Mouse (Mus musculus) kidney, postnatal 0 days (tissue): ENCODE results near the gene Macrod1. TPM values are rescaled to one million over a fixed set of nuclear protein-coding genes. Genes with fewer than 3 reads are reported as not detected.

Source experiments
- ATAC-seq: fragments of 200-750 bp; cut with Nextera tagmentation; replicated peaks from 2 replicates; pipeline ENCODE4 v1.8.0; 2017; ENCODE audit warnings: low read depth, moderate number of reproducible peaks, moderate TSS enrichment, moderate library complexity; ENCODE audit not compliant: low FRiP score
- DNase-seq: peaks from one replicate; pipeline ENCODE4 v3.0.0-alpha.2; 2016; ENCODE audit warnings: low spot score
- H3K27ac ChIP-seq: fragments of 300-500 bp; sonication (generic); 2 replicates; pipeline ENCODE4 v1.5.1; 2014; ENCODE audit warnings: mild to moderate bottlenecking
- H3K27me3 ChIP-seq: fragments of 300-500 bp; sonication (generic); 2 replicates; pipeline ENCODE4 v1.6.1; 2014; ENCODE audit warnings: low read length, mixed read lengths; ENCODE audit not compliant: insufficient read depth
- H3K36me3 ChIP-seq: fragments of 300-500 bp; sonication (generic); 2 replicates; pipeline ENCODE4 v1.6.1; 2014; ENCODE audit warnings: low read length, mixed read lengths; ENCODE audit not compliant: insufficient read depth
- H3K4me1 ChIP-seq: fragments of 300-500 bp; sonication (generic); replicated peaks from 2 replicates; pipeline ENCODE4 v1.6.1; 2014; ENCODE audit warnings: antibody characterized with exemption, low read length, mixed read lengths; ENCODE audit not compliant: insufficient read depth
- H3K4me2 ChIP-seq: fragments of 300-500 bp; sonication (generic); 2 replicates; pipeline ENCODE4 v1.6.1; 2014; ENCODE audit warnings: mild to moderate bottlenecking, low read length, moderate library complexity, mixed read lengths
- H3K4me3 ChIP-seq: fragments of 300-500 bp; sonication (generic); replicated peaks from 2 replicates; pipeline ENCODE4 v1.5.1; 2014; ENCODE audit warnings: low read depth, low read length
- H3K9ac ChIP-seq: fragments of 300-500 bp; sonication (generic); 2 replicates; pipeline ENCODE4 v1.6.1; 2014; ENCODE audit warnings: low read depth, low read length
- H3K9me3 ChIP-seq: fragments of 300-500 bp; sonication (generic); replicated peaks from 2 replicates; pipeline ENCODE4 v1.6.1; 2016; ENCODE audit warnings: low read length, inconsistent platforms, mixed read lengths
- CTCF ChIP-seq: IDR thresholded peaks from 2 replicates; pipeline ENCODE4 v1.5.1; 2016; ENCODE audit warnings: antibody characterized with exemption, low read depth, mild to moderate bottlenecking, moderate library complexity
- WGBS: fragments of 180-500 bp; shearing (Covaris S2); extraction: QIAGEN DNeasy Blood & Tissue Kit; methylation state at CpG from one replicate; pipeline ENCODE4 v1.1.7; 2014; 5-methylcytosine and 5-hydroxymethylcytosine counted together
- polyA plus RNA-seq: library from polyadenylated mRNA; unstranded; fragments of >200 nt; fragmentation: Nextera tagmentation; extraction: Ambion mirVana; gene quantifications from 2 replicates; pipeline ENCODE4 v1.2.1, GENCODE M21; 2015

Gene Macrod1
- polyA plus RNA-seq, 1 experiment from 2014 or later = 35.5 TPM

- H3K27me3 ChIP-seq = no peaks in the 10 kb centered on the region
- DNase-seq (no peak), ATAC-seq (no peak)
- WGBS = 28% methylated on average over 14 of the region's 14 CpGs
- TF ChIP-seq CTCF = no peak
- H3K4me1 ChIP-seq = peaks cover 32% of the 10 kb centered on the region
- H3K4me3 ChIP-seq = no peak overlapping the region
- H3K9ac ChIP-seq = 0 out of 2 replicates have a peak overlapping the region, but pooled peaks have one; percentile 18
- H3K4me2 ChIP-seq = no peak overlapping the region
- H3K27ac ChIP-seq = peak overlapping the region; percentile 39
- no peaks in the 10 kb centered on the region for H3K36me3 ChIP-seq
- H3K9me3 ChIP-seq = no peaks in the 10 kb centered on the region
Measured at GRCm38 (mm10) chr19:7113574-7113973, 57.0 kb downstream of the Macrod1 start.

- Histone ChIP-seq H3K27me3 (no peaks in the 10 kb centered on the region), H3K4me2 (no peak overlapping the region), H3K4me3 (no peak overlapping the region), H3K27ac (no peak overlapping the region), H3K9me3 (no peaks in the 10 kb centered on the region), H3K36me3 (no peaks in the 10 kb centered on the region), H3K9ac (no peak overlapping the region), H3K4me1 (peaks cover 25% of the 10 kb centered on the region)
- DNase-seq (no peak), ATAC-seq (no peak)
- WGBS = 74% methylated on average over 4 of the region's 4 CpGs
- TF ChIP-seq CTCF = no peak
Measured at GRCm38 (mm10) chr19:7116038-7116731, 59.6 kb downstream of the Macrod1 start.

- Histone ChIP-seq H3K9ac (no peak overlapping the region), H3K4me2 (no peak overlapping the region), H3K27ac (no peak overlapping the region), H3K36me3 (no peaks in the 10 kb centered on the region), H3K4me3 (no peak overlapping the region), H3K27me3 (no peaks in the 10 kb centered on the region), H3K4me1 (peaks cover 26% of the 10 kb centered on the region), H3K9me3 (no peaks in the 10 kb centered on the region)
- DNase-seq (no peak), ATAC-seq (no peak)
- no peak for TF ChIP-seq CTCF
- 40% methylated on average over 4 of the region's 4 CpGs for WGBS
Measured at GRCm38 (mm10) chr19:7117141-7117540, 60.5 kb downstream of the Macrod1 start.

GRCm38 (mm10) chr19:7117653-7118307 lies 61.2 kb downstream of the Macrod1 start:
- Histone ChIP-seq H3K27me3 (no peaks in the 10 kb centered on the region), H3K4me2 (no peak overlapping the region), H3K4me3 (no peak overlapping the region), H3K4me1 (peaks cover 24% of the 10 kb centered on the region), H3K9me3 (no peaks in the 10 kb centered on the region), H3K27ac (no peak overlapping the region), H3K36me3 (no peaks in the 10 kb centered on the region), H3K9ac (no peak overlapping the region)
- no peak for DNase-seq
- no peak for TF ChIP-seq CTCF
- 76% methylated on average over 8 of the region's 8 CpGs for WGBS
- ATAC-seq = no peak

- ATAC-seq (no peak; the same call in 1 of the 2 replicates), DNase-seq (peak; percentile 85)
- H3K4me1 ChIP-seq = peaks cover 13% of the 10 kb centered on the region
- H3K27me3 ChIP-seq = no peaks in the 10 kb centered on the region
- no peak overlapping the region for H3K4me3 ChIP-seq
- H3K4me2 ChIP-seq = peak overlapping the region; percentile 6; the same call in 1 of the 2 replicates
- TF ChIP-seq CTCF = peak; percentile 4; the same call in 1 of the 2 replicates
- peak overlapping the region; percentile 25; the same call in 1 of the 2 replicates for H3K27ac ChIP-seq
- H3K9ac ChIP-seq = no peak overlapping the region
- H3K9me3 ChIP-seq = no peaks in the 10 kb centered on the region
- H3K36me3 ChIP-seq = no peaks in the 10 kb centered on the region
- WGBS = 27% methylated on average over 11 of the region's 11 CpGs
Measured at GRCm38 (mm10) chr19:7121252-7121651, 64.6 kb downstream of the Macrod1 start.

GRCm38 (mm10) chr19:7122277-7122676 lies 65.7 kb downstream of the Macrod1 start:
- Histone ChIP-seq H3K9ac (no peak overlapping the region), H3K4me2 (no peak overlapping the region)

More at GRCm38 (mm10) chr19:7122277-7122676, 65.7 kb downstream of the Macrod1 start:
- H3K4me3 ChIP-seq = no peak overlapping the region
- no peak for TF ChIP-seq CTCF
- DNase-seq (no peak), ATAC-seq (0 out of 2 replicates have a peak, but pooled peaks have one; percentile 12)
- H3K9me3 ChIP-seq = no peaks in the 10 kb centered on the region
- peaks cover 7% of the 10 kb centered on the region; the same call in 1 of the 2 replicates for H3K4me1 ChIP-seq
- H3K36me3 ChIP-seq = no peaks in the 10 kb centered on the region
- WGBS = 34% methylated on average over 4 of the region's 4 CpGs
- peak overlapping the region; percentile 26; the same call in 1 of the 2 replicates for H3K27ac ChIP-seq
- H3K27me3 ChIP-seq = no peaks in the 10 kb centered on the region
